Mouse (Mus musculus) mature B cell (primary cell): Measurements from ENCODE around the gene Cdh3.

Source experiments
- in situ Hi-C: fragments of 300-500 bp; cut with MboI; formaldehyde crosslinking; loops from 2 replicates; pipeline ENCODE4 v1.14.3; 2019

Gene Cdh3

DNA sequence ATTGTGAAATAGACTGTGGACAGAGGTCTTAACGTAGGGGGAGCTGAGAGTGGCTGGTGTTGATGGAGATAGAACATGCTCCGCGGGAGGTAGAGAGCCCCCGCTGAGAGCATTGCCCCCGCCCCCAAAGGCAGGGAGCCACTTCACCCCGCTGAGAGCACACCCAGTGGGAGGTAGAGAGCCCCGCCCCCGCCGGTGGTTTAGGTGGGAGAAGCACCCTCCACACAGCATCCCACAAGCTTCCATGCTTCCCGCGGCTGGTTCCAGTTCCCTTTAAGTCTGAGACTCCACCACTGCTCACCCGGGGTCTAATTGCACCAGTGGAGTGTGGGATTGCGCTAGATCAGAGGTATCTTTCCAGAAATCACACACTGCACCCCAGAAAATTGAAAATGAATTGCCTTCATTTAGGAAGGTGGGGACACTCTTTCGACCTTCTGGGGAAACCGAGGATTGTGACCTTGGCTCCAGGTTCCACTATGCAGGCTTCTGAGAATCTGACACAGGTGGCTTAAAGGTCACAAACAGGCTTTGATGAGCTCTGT, 96.0 kb downstream of the Cdh3 start:
- in situ Hi-C loops: no loop called here
